Mouse (Mus musculus) C2C12 (cell line): Measurements from ENCODE around the gene Sln.

Experiments
- CEBPB ChIP-seq: IDR thresholded peaks from one replicate; pipeline ENCODE4 v1.6.1; 2011; ENCODE audit warnings: low read depth, mild to moderate bottlenecking, control low read depth, moderate library complexity
- CTCF ChIP-seq: IDR thresholded peaks from one replicate; pipeline ENCODE4 v1.5.1; 2011; ENCODE audit not compliant: control insufficient read depth, insufficient read depth, insufficient read length
- FOSL1 ChIP-seq: IDR thresholded peaks from one replicate; pipeline ENCODE4 v1.8.0; 2011; ENCODE audit warnings: mild to moderate bottlenecking, low read length; ENCODE audit not compliant: poor library complexity, insufficient read depth, severe bottlenecking
- MAX ChIP-seq: IDR thresholded peaks from one replicate; pipeline ENCODE4 v1.6.1; 2011; ENCODE audit warnings: mild to moderate bottlenecking, control low read depth
- MYOD1 ChIP-seq: IDR thresholded peaks from one replicate; pipeline ENCODE4 v1.6.1; 2011; ENCODE audit warnings: low read depth; ENCODE audit not compliant: control insufficient read depth, insufficient read length
- USF1 ChIP-seq: IDR thresholded peaks from one replicate; pipeline ENCODE4 v1.6.1; 2011; ENCODE audit warnings: low read depth, mild to moderate bottlenecking, control low read depth, moderate library complexity

DNA sequence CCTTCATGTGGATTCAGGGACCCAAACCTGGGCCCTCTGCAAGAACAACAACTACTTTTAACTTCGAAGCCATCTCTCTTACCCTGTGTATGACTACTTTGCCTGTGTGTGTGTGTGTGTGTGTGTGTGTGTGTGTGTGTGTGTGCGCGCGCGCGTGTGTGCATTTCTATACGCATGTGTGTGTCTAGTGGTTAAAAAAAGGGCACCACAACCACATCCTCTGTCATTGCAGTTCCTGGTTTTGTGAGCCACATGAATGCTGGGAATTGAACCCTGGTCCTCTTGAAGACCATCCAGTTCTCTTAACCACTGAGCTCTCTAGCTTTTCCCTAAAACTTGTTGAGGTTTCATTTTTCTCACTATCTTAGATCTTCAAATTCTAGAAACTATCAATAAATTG is 47.0 kb upstream of the Sln start:
- no peak for TF ChIP-seq CTCF
- TF ChIP-seq USF1 = no peak
- no peak for TF ChIP-seq CEBPB
- TF ChIP-seq MAX = no peak
- no peak for TF ChIP-seq MYOD1
- TF ChIP-seq FOSL1 = no peak
